10 mouse cellular contexts compared by ENCODE assay signal in genomic region chr1:58503134-58503533, GRCm38 (mm10). TPM values are rescaled to one million over a fixed set of nuclear protein-coding genes. Genes with fewer than 3 reads are reported as not detected.
DNase-seq lines count a peak whose midpoint lies in the region; ATAC-seq lines count a peak whose summit lies in the region.
"Had no signal": no experiment of that assay in that cellular context is flagged by ENCODE, and none has a peak within 500 bp of the region (broad histone marks: within the 10 kb centered on the region; RNA-seq: fewer than 3 reads in every experiment).

No protein-coding gene starts in this region.

- ATAC-seq in neural tube, embryonic 11.5 days (ENCODE audit: insufficient read depth, low FRiP score, low TSS enrichment) = no peak
- no peak for ATAC-seq in neural tube, embryonic 14.5 days (ENCODE audit: low read depth)

- H3K27ac ChIP-seq in neural tube, embryonic 11.5 days (ENCODE audit: low read depth, low read length) = no peak overlapping the region
- H3K27ac ChIP-seq in neural tube, embryonic 14.5 days (ENCODE audit: low read depth, low read length) = no peak overlapping the region
- H3K27ac ChIP-seq: kidney, postnatal 0 days had no signal

- peak overlapping the region; percentile 73; the same call in 1 of the 2 replicates for H3K4me2 ChIP-seq in neural tube, embryonic 11.5 days (ENCODE audit: low read depth)
- peak overlapping the region; percentile 92; the same call in 1 of the 2 replicates for H3K4me2 ChIP-seq in neural tube, embryonic 14.5 days (ENCODE audit: low read depth, low read length)

- no peak overlapping the region for H3K9ac ChIP-seq in neural tube, embryonic 11.5 days (ENCODE audit: low read length)
- H3K9ac ChIP-seq in neural tube, embryonic 14.5 days (replicated peaks; ENCODE audit: low read depth, low read length) = no peak overlapping the region

- H3K9me3 ChIP-seq in neural tube, embryonic 11.5 days (ENCODE audit: control insufficient read depth, low read length) = peaks cover 7% of the 10 kb centered on the region; the same call in 1 of the 2 replicates
- no peaks in the 10 kb centered on the region for H3K9me3 ChIP-seq in neural tube, embryonic 14.5 days (ENCODE audit: control insufficient read depth, low read length)

- no peaks in the 10 kb centered on the region for H3K27me3 ChIP-seq in neural tube, embryonic 11.5 days (ENCODE audit: control insufficient read depth, insufficient read depth, low read length)
- no peaks in the 10 kb centered on the region for H3K27me3 ChIP-seq in neural tube, embryonic 14.5 days (ENCODE audit: control insufficient read depth, insufficient read depth, low read length)

- peaks cover 5% of the 10 kb centered on the region; the same call in 1 of the 2 replicates for H3K36me3 ChIP-seq in neural tube, embryonic 11.5 days (ENCODE audit: control insufficient read depth, insufficient read depth, low read length)
- peaks cover 14% of the 10 kb centered on the region for H3K36me3 ChIP-seq in neural tube, embryonic 14.5 days (ENCODE audit: control insufficient read depth, insufficient read depth, low read length)

- no peak overlapping the region; the same call in 1 of the 2 replicates for H3K4me3 ChIP-seq in neural tube, embryonic 11.5 days (ENCODE audit: low read depth, low read length)
- no peak overlapping the region; the same call in 1 of the 2 replicates for H3K4me3 ChIP-seq in neural tube, embryonic 14.5 days (ENCODE audit: low read depth, low read length)

- peaks cover 11% of the 10 kb centered on the region for H3K4me1 ChIP-seq in neural tube, embryonic 11.5 days (ENCODE audit: control insufficient read depth, insufficient read depth, low read length)
- peaks cover 16% of the 10 kb centered on the region; the same call in 1 of the 2 replicates for H3K4me1 ChIP-seq in neural tube, embryonic 14.5 days (ENCODE audit: control insufficient read depth, insufficient read depth, low read length)

- DNase-seq in embryo, embryonic 10.5 days (ENCODE audit: low spot score) = peak; percentile 3
- no peak for DNase-seq in embryo, embryonic 11 days
- no peak for DNase-seq in neural tube, embryonic 11.5 days (ENCODE audit: low spot score)
- no peak for DNase-seq in neural tube, embryonic 10.5 days (ENCODE audit: extremely low spot score, low spot score)
- DNase-seq in liver = peak; percentile 75
- DNase-seq in testis, postnatal 10 days (ENCODE audit: low spot score) = no peak
- DNase-seq in lung, postnatal 36 days = no peak
- DNase-seq: adrenal gland, adult 8-10 months had no signal

RNA-seq across cellular contexts. Expression of gene Orc2, which starts 1.8 kb away (rescaled TPM):
- 41.9 and 49.0 TPM in 2 replicates for polyA plus RNA-seq in neural tube, embryonic 11.5 days (2014; fragmentation: Nextera tagmentation; extraction: Ambion mirVana)
- polyA plus RNA-seq in neural tube, embryonic 14.5 days (2014; fragmentation: Nextera tagmentation; extraction: Ambion mirVana) = 21.6 and 25.9 TPM in 2 replicates

RNA-seq across cellular contexts. Expression of gene Ppil3, which starts 57.8 kb away (rescaled TPM):
- 60.0 and 67.6 TPM in 2 replicates for polyA plus RNA-seq in neural tube, embryonic 11.5 days (2014; fragmentation: Nextera tagmentation; extraction: Ambion mirVana)
- 60.3 and 62.7 TPM in 2 replicates for polyA plus RNA-seq in neural tube, embryonic 14.5 days (2014; fragmentation: Nextera tagmentation; extraction: Ambion mirVana)

RNA-seq across cellular contexts. Expression of gene Nif3l1, which starts 58.2 kb away (rescaled TPM):
- 67.8 and 68.5 TPM in 2 replicates for polyA plus RNA-seq in neural tube, embryonic 11.5 days (2014; fragmentation: Nextera tagmentation; extraction: Ambion mirVana)
- polyA plus RNA-seq in neural tube, embryonic 14.5 days (2014; fragmentation: Nextera tagmentation; extraction: Ambion mirVana) = 52.4 and 52.9 TPM in 2 replicates

Comparison
In these comparisons a context has a peak if more than half of its experiments do, and no peak if none do; other contexts are left out.
1. DNase-seq: peak in embryo, embryonic 10.5 days (single experiment) and liver (single experiment); none in embryo, embryonic 11 days (single experiment), neural tube, embryonic 11.5 days (single experiment), neural tube, embryonic 10.5 days (single experiment), testis, postnatal 10 days (single experiment) and lung, postnatal 36 days (single experiment).